Mouse (Mus musculus) frontal cortex, postnatal 14 days (tissue): Measurements from ENCODE around the gene Pphln1.
"Not testable (repeated sequence)": the region's sequence is repeated elsewhere in the genome, so short reads cannot be mapped to it uniquely, and the experiment has no call there.

Source experiments
- DNase-seq, 2 experiments: peaks; one replicate each; pipeline ENCODE4 v3.0.0; 2022; ENCODE audit warnings: low spot score in 2 of 2

Pphln1 gene

DNA sequence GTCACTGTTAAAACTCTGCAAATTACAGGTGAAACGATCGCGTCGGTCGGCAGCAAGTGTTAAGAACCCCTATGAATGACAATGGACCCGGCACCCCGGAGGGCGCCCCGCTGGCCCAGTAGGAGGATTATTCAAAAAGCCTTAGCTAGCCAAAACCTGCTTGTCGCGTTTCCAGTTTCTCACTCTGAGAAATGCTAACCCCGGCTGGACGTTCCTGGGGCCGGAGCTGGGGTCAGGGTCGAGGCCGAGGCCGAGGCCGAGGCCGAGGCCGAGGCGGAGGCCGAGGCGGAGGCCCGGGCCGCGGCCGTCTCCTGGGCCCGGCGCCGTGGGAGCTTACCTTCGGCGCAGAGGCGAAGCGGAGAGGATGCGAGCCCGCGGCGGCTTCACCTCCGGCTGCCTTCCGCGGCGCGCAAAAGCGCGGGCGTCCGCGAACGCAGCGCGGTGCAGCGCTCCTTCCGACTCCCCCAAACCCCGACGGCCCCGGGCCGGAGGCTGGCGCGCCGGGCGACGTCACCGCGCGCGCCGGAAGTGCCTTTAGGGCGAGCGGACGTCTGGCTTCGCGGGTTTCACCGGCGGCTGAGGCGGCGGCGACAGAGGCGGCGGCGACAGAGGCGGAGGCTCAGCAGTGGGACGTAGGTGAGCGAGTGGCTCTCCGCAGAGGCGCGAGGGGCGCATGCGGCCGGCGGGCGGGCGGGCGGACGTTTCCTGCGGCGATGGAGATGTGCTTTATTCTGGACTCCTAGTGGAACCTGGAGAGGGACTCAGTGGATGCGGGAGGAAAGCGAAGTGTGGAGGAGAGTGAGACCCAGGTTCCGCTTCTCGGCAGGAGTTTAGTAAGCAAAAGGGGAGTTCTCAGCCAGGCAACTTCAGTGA, at the start of gene Pphln1, which contains the start of gene Zcrb1:
TSS of gene Pphln1 (plus strand) at position 525 of the 873 bp plus-strand sequence.
TSS of gene Zcrb1 (minus strand) at position 509 of the 873 bp plus-strand sequence.
- peak; percentile 54 to 72 for DNase-seq

DNA sequence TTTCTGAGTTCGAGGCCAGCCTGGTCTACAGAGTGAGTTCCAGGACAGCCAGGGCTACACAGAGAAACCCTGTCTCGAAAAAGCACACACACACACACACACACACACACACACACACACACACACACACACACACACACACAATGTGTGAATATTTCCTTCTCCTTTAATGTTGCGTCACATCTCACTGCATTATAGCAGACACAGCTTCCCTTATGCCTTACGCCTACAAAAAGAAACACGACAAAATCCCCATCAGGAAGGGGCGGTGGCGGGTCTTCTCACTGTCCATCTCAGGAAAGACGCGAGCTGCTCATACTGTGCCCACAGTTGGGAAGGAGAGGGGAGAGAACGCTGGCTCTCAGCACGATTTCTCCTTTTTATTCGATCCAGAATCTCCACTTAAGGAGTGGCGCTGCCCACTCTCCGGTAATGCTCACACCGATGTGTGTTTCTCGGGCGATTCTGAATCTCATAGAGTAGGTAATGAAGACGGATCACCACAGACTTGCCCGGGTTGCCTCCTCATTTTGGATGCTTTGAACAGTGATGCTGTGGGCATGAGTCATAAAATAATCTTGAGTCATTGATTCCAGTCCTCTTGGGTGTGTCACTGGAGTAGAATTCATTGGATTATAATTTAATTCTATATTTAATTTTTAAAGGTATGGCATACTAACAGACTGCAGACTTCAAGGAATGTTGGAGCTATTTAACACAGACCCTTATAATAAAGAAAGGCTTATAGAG, 39.6 kb upstream of the Pphln1 start:
- DNase-seq, result no peak

DNA sequence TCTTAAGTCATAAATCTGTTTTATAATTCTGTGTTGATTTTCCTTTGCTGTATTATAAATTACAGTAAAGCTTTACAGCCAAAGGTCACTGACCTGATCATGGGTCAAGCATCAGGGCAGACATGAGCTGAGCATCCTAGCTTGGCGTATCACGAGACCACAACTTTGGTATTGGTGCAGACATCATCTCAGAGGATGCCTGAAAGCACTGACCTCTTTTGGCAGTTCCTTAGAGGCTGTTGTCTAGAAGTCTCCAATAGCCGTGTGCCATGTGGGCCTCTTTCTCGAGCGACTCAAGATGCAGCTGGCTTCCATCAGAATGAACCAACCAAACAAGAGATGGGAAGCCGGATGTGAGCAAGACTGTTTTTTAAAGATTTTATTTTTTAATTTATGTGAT, 32.6 kb upstream of the Pphln1 start:
- DNase-seq, result no peak

DNA sequence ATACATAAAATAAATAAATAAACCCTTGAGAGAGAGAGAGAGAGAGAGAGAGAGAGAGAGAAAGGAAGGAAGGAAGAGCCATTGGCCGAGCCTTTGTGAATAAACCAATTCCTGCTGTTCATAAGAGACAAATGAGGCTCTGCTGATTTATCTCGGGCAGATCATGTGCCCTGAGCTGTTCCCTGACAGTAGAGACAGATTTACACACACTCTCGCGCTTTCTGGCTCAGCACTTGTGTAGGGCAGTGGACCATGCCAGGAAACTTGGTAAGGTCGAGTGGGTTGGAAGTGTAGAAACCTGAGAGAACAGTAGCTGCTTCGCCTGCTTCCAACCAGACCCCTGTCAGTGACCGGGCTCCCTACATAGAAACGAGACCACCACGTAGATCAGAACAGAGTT, 29.6 kb upstream of the Pphln1 start:
- DNase-seq, result no peak

DNA sequence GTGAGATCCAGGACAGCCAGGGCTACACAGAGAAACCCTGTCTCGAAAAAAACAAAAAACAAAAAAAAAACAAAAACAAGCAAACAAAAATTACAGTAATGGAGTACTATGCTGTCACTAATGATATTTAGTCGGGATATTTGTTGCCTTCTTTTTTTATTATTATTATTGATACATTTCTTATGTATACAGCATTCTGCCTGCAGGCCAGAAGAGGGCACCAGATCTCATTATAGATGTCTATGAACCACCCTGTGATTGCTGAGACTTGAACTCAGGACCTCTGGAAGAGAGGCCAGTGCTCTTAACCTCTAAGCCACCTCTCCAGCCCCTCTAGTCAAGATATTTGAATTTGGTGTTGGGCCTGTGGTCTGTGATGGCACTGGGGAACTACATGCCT, 26.3 kb upstream of the Pphln1 start:
- no peak for DNase-seq

DNA sequence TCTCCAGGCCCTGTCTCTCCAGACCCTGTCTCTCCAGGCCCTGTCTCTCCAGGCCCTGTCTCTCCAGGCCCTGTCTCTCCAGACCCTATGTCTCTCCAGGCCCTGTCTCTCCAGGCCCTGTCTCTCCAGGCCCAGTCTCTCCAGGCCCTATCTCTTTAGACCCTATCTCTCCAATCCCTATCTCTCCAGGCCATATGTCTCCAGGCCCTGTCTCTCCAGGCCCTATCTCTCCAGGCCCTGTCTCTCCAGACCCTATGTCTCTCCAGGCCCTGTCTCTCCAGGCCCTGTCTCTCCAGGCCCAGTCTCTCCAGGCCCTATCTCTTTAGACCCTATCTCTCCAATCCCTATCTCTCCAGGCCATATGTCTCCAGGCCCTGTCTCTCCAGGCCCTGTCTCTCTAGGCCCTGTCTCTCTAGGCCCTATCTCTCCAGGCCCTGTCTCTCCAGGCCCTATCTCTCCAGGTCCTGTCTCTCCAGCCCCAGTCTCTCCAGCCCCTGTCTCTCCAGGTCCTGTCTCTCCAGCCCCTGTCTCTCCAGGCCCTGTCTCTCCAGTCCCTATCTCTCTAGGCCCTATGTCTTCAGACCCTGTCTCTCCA, 25.5 kb upstream of the Pphln1 start:
- DNase-seq, result not testable (repeated sequence)

DNA sequence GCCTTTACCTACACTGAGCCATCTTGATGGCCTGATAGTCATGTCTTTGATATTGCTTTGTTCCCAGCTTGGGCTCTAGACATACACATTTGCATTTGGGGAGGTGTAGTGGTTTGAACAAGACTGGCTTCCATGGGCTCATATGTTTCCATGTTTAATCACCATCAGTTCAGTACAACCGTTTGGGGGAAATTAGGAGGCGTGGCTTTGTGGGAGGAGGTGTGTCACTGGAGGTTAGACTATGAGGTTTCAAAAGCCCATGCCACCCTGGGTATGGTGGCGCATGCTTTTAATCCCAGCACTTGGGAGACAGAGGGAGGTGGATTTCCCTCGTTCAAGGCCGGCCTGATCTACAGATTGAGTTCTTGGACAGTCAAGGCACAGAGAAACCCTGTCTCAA, 22.5 kb upstream of the Pphln1 start:
- DNase-seq, result no peak

DNA sequence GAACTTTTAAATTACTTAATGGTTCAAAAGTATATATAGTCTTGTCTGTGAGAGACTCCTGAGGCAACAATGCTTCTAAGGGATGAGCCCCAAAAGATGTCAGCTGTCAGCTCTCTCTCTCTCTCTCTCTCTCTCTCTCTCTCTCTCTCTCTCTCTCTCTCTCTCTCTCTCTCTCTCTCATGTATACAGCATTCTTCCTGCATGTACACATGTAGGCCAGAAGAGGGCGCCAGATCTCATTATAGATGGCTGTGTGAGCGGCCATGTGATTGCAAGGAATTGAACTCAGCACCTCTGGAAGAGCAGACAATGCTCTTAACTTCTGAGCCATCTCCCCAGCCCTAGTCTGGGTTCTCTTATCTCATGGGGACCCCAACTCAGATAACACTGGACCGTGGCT, 19.0 kb upstream of the Pphln1 start:
- no peak for DNase-seq

DNA sequence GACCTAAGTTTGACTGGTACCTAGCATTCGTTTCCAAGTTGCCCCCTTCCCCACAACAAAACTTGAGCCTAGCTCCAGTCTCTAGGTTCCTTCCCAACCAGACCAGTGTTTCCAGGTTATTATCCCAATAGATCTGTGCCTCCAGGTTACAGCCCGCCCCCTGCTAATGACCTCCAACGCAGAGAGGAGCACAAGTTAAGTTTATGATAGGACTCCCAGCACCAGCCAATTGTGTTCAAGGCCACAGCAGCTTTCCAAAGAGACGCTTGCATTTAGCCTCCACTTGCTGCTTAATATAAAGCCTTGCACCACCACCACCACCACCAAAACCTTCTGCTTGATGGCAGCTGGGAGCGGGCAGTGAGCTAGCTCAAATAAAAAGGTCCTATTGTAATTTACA, 16.8 kb upstream of the Pphln1 start:
- DNase-seq, result no peak

DNA sequence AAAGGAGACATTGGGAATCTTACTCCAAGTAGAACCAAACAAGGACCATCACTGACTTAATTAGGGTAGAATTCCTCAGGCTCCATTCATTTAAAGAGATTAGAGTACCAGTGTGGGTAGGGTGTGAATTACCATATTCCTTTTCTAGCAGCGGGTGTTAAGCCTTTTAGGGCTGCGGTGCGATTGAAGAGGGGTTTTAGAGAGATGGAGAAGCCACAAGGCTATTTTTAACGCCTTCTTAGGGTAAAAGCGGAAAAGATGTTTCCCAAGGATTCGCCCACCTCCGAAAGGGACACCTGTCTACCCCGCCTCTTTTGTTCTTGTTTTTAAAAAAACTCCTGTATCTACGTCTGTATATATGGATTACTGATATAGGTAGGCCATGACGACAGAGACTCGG, 881 bp upstream of the Pphln1 start:
- no peak for DNase-seq

DNA sequence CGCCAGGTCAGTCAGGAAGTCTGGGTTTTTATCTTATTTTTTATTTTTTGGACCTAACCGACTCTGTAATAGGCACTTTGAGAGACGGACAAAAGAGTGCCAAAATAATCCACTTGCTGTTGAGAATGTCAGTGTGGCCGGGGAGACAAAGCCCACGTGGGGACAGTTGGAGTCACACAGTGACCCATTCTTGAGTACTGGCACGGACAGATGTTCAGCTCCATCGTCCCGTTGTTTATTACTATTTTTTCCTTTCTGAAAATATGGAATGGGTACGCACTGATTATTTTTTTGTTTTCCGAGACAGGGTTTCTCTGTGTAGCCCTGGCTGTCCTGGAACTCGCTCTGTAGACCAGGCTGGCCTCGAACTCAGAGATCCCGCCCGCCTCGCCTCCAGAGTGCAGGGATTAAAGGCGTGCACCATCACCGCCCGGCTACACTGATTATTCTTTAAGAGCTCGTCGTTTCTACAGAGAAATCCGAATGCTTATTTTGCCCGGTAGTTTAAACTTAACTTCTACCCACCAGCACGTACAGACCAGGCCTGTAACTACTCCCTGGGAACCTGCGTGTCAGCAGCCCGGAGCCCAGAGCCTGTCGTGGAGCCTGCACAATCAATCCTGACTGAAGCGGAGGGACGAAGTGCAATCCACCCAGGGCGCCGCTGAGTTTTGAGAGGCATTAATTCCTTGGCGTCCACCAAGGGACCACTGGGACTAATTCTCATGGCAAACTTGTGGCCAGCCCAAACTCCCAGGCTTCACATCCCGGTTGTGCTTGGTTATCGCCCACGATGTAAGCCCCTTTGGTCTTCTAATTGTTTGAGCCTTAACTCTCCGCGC, 770 bp downstream of the Pphln1 start:
- DNase-seq, result no peak

DNA sequence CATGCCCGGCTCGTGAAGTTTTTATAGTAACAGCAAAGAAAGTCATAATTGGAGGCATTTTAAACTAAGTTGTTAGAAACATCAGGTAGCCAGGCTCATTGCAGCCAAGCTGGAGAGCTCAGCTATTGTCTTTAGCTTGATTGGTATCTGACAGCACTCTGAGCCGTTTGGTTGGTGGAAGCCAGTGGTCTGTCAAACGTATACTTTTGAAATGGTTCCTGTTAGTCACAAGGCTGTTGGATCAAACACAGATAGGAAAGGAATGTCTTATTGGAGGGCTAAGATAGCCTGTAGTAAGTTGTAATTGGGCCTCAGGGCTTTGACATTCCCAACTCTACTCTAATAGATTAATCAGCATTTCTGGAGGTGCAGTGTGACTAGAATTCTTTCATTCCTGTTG, 3.3 kb downstream of the Pphln1 start:
- no peak for DNase-seq

DNA sequence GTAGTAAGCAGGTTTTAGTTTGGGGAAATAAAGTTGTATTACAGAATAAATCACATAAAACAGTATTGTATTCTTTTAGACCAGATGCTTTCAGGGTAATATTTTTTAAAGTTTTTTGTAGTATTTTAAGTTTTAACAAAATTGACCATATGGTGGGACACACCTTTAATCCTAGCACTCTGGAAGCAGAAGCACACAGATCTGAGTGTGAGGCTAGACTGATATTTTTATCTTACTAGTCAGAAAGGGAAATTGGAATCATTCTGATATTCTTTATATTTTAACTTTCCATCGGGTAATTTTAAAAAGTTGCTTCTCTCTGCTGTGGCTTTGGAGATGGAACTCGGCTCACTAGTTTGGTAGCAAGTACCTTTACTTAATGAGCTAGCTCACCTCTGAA, 4.6 kb downstream of the Pphln1 start:
- no peak for DNase-seq

DNA sequence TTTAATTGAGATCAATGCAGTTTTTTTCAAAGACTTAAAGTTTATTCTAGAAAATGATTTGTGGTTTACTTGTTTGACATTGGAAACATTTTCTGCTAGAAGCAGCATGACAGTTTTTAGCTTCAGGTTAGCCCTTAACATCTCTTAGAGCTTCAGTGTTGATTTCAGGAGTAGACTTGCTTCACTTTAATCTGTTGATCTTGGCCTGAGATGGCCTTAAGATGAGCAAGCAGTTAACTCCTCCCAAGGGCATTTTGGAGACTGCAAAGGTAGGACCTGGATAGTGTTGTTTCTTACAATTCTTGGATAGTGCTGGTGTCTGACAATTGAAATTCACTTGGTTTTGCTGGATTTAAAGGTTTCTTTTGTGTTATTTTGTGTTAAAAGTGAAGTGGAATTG, 6.7 kb downstream of the Pphln1 start:
- DNase-seq, result no peak

DNA sequence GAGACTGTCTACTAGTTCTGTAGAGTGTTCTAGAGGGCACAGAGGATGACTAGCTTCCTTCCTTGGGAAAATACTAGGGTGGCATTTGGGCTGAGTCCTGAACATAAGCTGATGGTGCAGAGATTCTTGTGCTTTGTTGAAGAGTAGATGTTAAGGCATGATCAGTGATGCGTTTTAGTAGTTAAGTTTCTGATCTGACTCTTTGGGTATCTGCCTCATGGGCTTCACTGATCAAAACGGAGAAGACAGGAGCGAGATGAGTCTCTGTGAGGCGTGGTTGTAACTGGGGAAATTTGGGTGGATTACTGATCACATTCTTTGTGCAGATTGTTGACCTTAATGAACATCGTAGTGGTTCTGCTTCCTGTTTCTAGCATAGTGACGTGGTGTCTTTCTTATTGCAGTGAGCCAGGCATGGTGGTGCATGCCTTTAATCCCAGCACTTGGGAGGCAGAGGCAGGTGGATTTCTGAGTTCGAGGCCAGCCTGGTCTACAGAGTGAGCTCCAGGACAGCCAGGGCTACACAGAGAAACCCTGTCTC, 7.4 kb downstream of the Pphln1 start:
- no peak for DNase-seq

DNA sequence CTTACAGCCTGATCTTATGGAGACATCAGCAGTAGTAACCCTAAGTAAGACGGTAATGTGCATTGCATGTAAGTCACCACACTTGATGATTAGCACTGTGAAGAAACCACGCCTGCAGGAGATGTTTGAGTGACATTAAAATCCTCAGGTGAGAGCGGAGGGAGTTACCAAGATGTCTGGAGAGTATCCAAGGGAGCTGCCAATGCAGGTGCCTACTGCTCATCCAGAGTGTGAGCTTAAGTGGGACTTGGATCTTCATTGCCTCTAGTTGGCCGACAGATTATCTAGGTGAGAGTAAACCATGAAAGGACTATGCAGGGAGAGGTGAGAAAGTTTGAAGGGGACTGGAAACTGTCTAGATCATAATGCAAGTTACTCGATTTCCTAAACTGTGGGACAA, 8.3 kb downstream of the Pphln1 start:
- DNase-seq, result no peak

DNA sequence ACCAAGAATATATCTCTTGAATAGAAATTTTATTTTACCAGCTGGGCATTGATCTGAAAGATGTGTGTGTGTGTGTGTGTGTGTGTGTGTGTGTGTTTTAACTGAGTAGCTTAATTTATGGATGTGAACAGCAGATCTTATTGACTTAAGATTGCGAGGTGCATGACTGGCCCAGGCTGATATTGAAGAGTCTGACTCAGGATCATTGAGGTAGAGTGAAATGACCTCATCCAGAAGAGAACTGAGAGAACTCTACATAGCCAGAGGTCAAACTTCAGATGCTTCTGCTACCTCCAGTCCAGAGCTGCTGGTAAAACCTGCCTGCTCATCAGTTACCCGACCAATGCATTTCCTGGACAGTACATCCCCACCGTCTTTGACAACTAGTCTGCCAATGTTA, 14.3 kb downstream of the Pphln1 start:
- no peak for DNase-seq

DNA sequence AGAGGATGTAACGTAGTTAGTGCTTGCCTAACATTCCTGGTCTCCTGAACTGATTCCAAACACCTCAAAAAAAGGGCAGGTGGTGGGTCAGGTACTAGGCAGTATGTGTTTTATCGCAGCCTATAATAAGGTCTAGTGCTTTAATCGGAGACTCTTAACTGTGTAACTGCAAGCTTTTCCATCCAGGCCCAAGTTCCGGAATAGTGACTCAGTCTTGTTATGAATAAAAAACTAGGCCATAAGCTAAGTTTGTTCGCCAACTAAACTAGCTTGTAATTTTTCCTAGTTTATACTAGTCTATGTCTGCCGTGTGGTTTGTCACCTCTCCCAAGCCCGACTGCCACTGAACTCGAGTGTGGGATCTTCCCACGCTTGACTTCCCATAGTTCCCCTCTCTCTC, 16.3 kb downstream of the Pphln1 start:
- no peak for DNase-seq

DNA sequence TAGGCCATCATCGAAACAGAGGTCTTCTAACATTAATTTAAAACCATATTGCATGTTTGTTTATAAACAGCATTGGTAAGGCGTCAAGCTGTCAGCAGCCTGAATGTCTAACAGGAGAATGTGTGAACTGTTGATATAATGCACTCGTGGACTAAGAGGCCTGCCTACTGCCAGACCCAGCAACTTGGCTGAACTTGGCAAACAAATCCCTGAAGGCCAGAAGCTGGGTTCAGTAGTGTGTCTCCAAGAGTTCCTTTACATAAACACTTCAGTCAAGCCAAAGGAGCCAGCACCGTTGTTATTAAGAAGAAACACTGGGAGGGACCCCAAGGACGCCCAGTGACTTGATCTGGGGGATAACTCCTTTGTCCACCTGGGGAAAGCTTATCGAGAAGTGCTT, 18.1 kb downstream of the Pphln1 start:
- DNase-seq, result no peak

DNA sequence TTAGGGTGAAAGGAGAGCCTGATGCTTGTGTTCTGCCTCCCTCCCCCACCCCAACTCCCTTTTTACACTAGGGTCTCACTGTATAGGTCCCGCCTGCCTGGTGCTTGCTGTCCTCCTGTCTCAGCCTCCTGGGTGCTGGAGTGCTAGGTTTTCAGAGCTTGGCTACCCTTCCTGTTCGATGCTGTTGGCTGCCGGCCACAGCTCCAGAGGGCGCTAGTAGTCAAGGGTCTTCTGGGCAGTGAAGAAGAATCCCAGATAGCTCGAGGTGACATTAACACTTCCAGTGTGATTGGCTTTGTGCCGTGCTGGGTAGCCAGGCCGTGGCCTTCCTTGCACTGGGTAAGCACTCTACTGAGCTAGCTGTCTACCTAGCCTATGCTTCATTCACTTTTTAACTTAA, 22.4 kb downstream of the Pphln1 start:
- DNase-seq, result no peak

DNA sequence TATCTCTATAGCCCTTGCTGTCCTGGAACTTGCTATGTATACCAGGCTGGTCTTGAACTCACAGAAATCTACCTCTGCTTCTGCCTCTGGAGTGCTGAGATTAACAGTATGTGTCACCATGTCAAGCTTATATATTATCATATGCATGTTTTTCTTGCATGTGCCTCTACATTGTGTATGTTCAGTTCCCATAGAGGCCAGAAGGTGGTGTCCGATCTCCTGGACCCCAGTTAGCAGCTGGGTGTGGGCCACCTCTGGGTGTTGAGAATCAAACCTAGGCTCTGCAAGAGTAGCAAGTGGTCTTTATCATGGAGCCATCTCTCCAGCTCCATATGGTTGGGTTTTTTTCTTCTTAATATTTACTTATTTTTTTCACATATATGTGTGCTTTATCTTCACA, 24.4 kb downstream of the Pphln1 start:
- DNase-seq, result no peak

DNA sequence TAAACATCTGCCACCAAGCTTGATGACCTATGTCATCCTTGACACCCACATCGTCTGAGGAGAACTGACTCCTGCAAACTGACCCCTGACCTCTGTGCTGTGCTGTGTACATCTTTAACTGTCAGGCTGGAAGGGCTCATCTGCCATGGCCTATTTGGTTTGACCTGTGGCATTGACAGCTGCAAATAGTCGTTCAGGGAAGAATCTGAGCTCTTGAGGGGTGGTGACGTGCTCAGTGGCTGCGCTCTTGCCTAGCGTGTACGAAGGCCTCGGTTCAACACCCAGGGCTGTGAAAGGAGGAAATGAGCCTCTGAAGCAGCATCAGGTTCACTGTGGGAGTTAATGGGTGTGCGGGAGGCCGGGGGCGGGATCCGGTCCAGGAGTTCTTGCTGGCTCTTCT, 35.7 kb downstream of the Pphln1 start:
- DNase-seq, result no peak
